Mouse (Mus musculus): ENCODE results near the gene Cbr4. TPM values are rescaled to one million over a fixed set of nuclear protein-coding genes. Genes with fewer than 3 reads are reported as not detected.

Gene Cbr4
- polyA plus RNA-seq, 1 experiment from 2014 or later: 33.3 TPM

DNA sequence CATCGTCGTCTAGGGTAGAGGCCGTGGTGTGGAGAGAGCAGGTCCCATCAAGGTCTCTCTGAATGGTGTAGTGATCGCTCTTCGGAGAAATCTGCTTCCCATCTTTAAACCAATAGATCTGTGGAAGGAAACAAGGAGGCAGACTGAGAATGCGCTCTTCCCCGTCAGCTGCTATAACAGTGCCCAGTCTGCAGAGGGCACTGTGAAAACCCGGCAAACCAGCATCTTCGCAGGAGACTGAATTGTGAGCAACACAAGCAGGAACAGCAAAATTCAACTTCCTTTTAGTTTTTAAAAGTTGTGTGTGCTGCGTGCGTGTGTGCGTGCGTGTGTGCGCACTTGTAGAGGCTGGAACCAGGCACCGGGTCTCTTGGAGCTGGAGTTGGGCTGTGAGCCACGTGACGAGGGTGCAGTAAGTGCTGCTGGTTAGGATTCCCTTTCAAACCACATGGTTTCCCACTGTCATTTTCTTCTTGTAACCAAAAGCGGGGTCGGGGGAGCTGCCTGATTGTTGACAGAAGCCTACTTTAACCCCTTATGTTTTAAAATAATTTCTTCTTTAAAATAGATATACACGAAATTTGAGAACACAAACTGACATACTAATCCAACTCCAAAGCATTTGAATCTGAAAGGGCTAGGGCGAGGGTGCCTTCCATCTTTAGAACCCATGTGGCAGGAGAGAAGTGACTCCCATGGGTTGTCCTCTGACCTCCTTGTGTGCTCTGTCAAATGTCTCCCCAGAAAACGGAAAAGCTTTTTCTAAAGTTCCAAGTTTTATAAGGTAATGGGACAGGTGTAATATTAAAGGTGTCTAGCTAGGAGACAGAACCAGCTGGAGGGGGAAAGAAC is 44.6 kb downstream of the Cbr4 start:
- H3K27me3 ChIP-seq (replicated peaks; ENCODE audit: control insufficient read depth, insufficient read depth, low read length): no peaks in the 10 kb centered on the region
- H3K4me2 ChIP-seq: peak overlapping the region; percentile 42
- WGBS: 59% methylated on average over 22 of the region's 22 CpGs
- DNase-seq (ENCODE audit: low spot score) (no peak), ATAC-seq (replicated peaks; ENCODE audit: low FRiP score) (no peak)
- H3K9me3 ChIP-seq (ENCODE audit: control insufficient read depth, low read length): no peaks in the 10 kb centered on the region
- H3K4me1 ChIP-seq (replicated peaks; ENCODE audit: control insufficient read depth, insufficient read depth, low read length): peaks cover 9% of the 10 kb centered on the region; the same call in 1 of the 2 replicates
- no peak overlapping the region for H3K9ac ChIP-seq (ENCODE audit: low read depth, low read length)
- H3K27ac ChIP-seq (ENCODE audit: low read depth, low read length): no peak overlapping the region
- H3K36me3 ChIP-seq (ENCODE audit: control insufficient read depth, insufficient read depth, low read length): no peaks in the 10 kb centered on the region
- no peak overlapping the region for H3K4me3 ChIP-seq (ENCODE audit: low read depth, low read length)

DNA sequence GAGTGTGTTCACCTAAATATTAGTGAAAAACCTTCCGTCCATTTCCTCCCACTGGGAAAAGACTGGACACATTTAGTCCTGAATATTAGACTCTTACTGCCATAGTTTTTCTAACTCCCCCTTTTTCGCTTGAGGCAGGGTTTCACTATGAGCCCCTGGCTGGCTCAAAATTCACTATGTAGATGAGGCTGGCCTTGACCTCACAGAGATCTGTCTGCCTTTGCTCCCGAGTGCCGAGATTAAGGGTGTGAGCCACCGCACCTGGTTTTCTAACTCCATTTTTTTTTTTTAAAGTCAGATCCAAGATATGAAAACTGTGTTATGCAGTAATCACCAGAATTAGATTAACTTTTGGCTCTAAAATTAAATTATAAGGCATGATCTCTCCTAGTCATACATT is 45.3 kb downstream of the Cbr4 start:
- no peak for DNase-seq (ENCODE audit: low spot score)
- no peaks in the 10 kb centered on the region for H3K36me3 ChIP-seq (ENCODE audit: control insufficient read depth, insufficient read depth, low read length)
- no peak overlapping the region for H3K4me2 ChIP-seq
- H3K9me3 ChIP-seq (ENCODE audit: control insufficient read depth, low read length): no peaks in the 10 kb centered on the region
- no peak for ATAC-seq (replicated peaks; ENCODE audit: low FRiP score)
- H3K9ac ChIP-seq (ENCODE audit: low read depth, low read length): no peak overlapping the region
- no peak overlapping the region for H3K4me3 ChIP-seq (ENCODE audit: low read depth, low read length)
- H3K27me3 ChIP-seq (replicated peaks; ENCODE audit: control insufficient read depth, insufficient read depth, low read length): no peaks in the 10 kb centered on the region
- H3K4me1 ChIP-seq (replicated peaks; ENCODE audit: control insufficient read depth, insufficient read depth, low read length): peaks cover 9% of the 10 kb centered on the region; the same call in 1 of the 2 replicates
- H3K27ac ChIP-seq (ENCODE audit: low read depth, low read length): no peak overlapping the region
- 85% methylated on average over 5 of the region's 5 CpGs for WGBS

GRCm38 (mm10) chr8:61533356-61533926 is 45.9 kb downstream of the Cbr4 start:
- Histone ChIP-seq H3K4me2 (peak overlapping the region; percentile 28), H3K4me1 (replicated peaks; ENCODE audit: control insufficient read depth, insufficient read depth, low read length) (peaks cover 9% of the 10 kb centered on the region; the same call in 1 of the 2 replicates), H3K9ac (ENCODE audit: low read depth, low read length) (no peak overlapping the region), H3K27me3 (replicated peaks; ENCODE audit: control insufficient read depth, insufficient read depth, low read length) (no peaks in the 10 kb centered on the region), H3K36me3 (ENCODE audit: control insufficient read depth, insufficient read depth, low read length) (no peaks in the 10 kb centered on the region), H3K9me3 (ENCODE audit: control insufficient read depth, low read length) (no peaks in the 10 kb centered on the region), H3K4me3 (ENCODE audit: low read depth, low read length) (no peak overlapping the region), H3K27ac (ENCODE audit: low read depth, low read length) (no peak overlapping the region)
- WGBS: 45% methylated on average over 16 of the region's 16 CpGs
- DNase-seq (ENCODE audit: low spot score): no peak
- no peak for ATAC-seq (replicated peaks; ENCODE audit: low FRiP score)

DNA sequence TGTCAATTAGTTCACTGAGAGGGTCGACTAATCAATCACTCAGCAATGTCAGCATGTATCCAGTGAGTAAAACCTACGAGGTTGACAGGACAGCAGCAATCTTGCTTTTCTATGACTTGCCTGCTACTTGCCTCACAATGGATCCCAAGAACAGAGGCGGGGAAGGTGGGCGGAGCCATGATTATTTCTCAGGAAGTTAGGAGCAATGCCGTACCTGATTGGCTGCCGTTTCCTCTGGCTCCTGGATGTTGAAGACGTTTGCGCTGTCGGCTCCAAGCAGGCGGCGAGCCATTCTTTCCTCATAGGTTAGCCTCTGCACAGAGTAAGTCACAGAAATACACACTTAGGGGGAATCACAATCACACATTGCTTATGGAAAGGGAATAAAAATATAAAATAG is 47.9 kb downstream of the Cbr4 start:
- Histone ChIP-seq H3K27me3 (replicated peaks; ENCODE audit: control insufficient read depth, insufficient read depth, low read length) (no peaks in the 10 kb centered on the region), H3K4me3 (ENCODE audit: low read depth, low read length) (no peak overlapping the region), H3K9ac (ENCODE audit: low read depth, low read length) (no peak overlapping the region), H3K36me3 (ENCODE audit: control insufficient read depth, insufficient read depth, low read length) (no peaks in the 10 kb centered on the region), H3K27ac (ENCODE audit: low read depth, low read length) (no peak overlapping the region), H3K9me3 (ENCODE audit: control insufficient read depth, low read length) (no peaks in the 10 kb centered on the region), H3K4me1 (replicated peaks; ENCODE audit: control insufficient read depth, insufficient read depth, low read length) (no peaks in the 10 kb centered on the region), H3K4me2 (no peak overlapping the region)
- DNase-seq (ENCODE audit: low spot score) (no peak), ATAC-seq (replicated peaks; ENCODE audit: low FRiP score) (no peak)
- WGBS: 72% methylated on average over 11 of the region's 11 CpGs

- Histone ChIP-seq H3K9ac (ENCODE audit: low read depth, low read length) (no peak overlapping the region), H3K36me3 (ENCODE audit: control insufficient read depth, insufficient read depth, low read length) (no peaks in the 10 kb centered on the region), H3K27me3 (replicated peaks; ENCODE audit: control insufficient read depth, insufficient read depth, low read length) (no peaks in the 10 kb centered on the region), H3K4me2 (no peak overlapping the region), H3K9me3 (ENCODE audit: control insufficient read depth, low read length) (no peaks in the 10 kb centered on the region), H3K4me3 (ENCODE audit: low read depth, low read length) (no peak overlapping the region), H3K4me1 (replicated peaks; ENCODE audit: control insufficient read depth, insufficient read depth, low read length) (no peaks in the 10 kb centered on the region), H3K27ac (ENCODE audit: low read depth, low read length) (no peak overlapping the region)
- 72% methylated on average over 5 of the region's 5 CpGs for WGBS
- DNase-seq (ENCODE audit: low spot score) (no peak), ATAC-seq (replicated peaks; ENCODE audit: low FRiP score) (no peak)
Measured at GRCm38 (mm10) chr8:61537471-61537870, 49.9 kb downstream of the Cbr4 start.

- H3K36me3 ChIP-seq (ENCODE audit: control insufficient read depth, insufficient read depth, low read length): no peaks in the 10 kb centered on the region
- no peak overlapping the region for H3K27ac ChIP-seq (ENCODE audit: low read depth, low read length)
- H3K27me3 ChIP-seq (replicated peaks; ENCODE audit: control insufficient read depth, insufficient read depth, low read length): no peaks in the 10 kb centered on the region
- 47% methylated on average over 7 of the region's 7 CpGs for whole genome bisulfite sequencing
- DNase-seq (ENCODE audit: low spot score): peak; percentile 69
- no peak overlapping the region for H3K4me3 ChIP-seq (ENCODE audit: low read depth, low read length)
- no peak overlapping the region for H3K9ac ChIP-seq (ENCODE audit: low read depth, low read length)
- peak; percentile 53; the same call in 1 of the 2 replicates for ATAC-seq (replicated peaks; ENCODE audit: low FRiP score)
- H3K4me1 ChIP-seq (replicated peaks; ENCODE audit: control insufficient read depth, insufficient read depth, low read length): no peaks in the 10 kb centered on the region
- H3K9me3 ChIP-seq (ENCODE audit: control insufficient read depth, low read length): no peaks in the 10 kb centered on the region
- H3K4me2 ChIP-seq: no peak overlapping the region
Measured at GRCm38 (mm10) chr8:61539828-61540500, 52.4 kb downstream of the Cbr4 start.

GRCm38 (mm10) chr8:61549585-61549984 is 62.1 kb downstream of the Cbr4 start:
- no peak for ATAC-seq (replicated peaks; ENCODE audit: low FRiP score)
- peak overlapping the region; percentile 39 for H3K4me2 ChIP-seq
- no peak overlapping the region for H3K9ac ChIP-seq (ENCODE audit: low read depth, low read length)
- no peak overlapping the region for H3K27ac ChIP-seq (ENCODE audit: low read depth, low read length)
- no peaks in the 10 kb centered on the region for H3K4me1 ChIP-seq (replicated peaks; ENCODE audit: control insufficient read depth, insufficient read depth, low read length)
- 0 out of 2 replicates have a peak, but pooled peaks cover 2% of the 10 kb centered on the region for H3K27me3 ChIP-seq (replicated peaks; ENCODE audit: control insufficient read depth, insufficient read depth, low read length)
- peaks cover 15% of the 10 kb centered on the region for H3K36me3 ChIP-seq (ENCODE audit: control insufficient read depth, insufficient read depth, low read length)
- 64% methylated on average over 39 of the region's 41 CpGs for WGBS
- peaks cover 8% of the 10 kb centered on the region; the same call in 1 of the 2 replicates for H3K9me3 ChIP-seq (ENCODE audit: control insufficient read depth, low read length)
- no peak for DNase-seq (ENCODE audit: low spot score)
- H3K4me3 ChIP-seq (ENCODE audit: low read depth, low read length): no peak overlapping the region

DNA sequence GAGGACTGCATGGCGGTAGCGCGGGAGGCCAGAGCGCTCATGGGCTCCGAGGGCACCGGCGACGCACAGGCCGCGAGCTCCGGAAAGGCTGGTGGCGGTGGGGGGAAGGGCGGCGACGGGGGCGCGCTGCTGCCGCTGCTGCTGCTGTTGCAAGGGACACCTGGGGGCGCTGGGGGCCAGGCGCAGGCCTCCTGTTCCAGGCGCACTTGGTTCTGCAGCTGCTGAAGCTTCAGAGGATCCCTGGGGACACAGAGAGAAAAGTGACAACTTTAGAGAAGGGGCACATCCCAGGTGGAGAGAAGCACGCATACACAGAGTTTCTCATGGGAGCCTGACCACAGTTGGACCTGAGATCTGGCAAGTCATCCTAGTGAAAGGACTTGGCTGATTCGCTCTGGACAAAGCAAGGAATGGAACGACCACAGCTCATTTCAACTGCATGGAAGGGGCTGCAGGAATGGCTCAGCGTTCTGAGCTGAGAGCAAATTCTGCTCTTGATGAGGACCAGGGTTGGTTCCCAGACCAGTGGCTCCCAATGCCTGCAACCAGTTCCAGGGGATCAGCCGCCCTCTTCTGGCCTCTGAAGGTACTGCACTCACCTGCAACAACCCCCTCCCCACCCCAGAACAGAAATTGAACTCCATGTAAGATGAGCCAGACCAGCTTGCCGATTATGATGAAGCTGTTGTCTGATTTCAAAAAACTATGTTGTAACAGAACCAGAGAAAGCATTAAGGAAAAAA is 62.6 kb downstream of the Cbr4 start:
- 0 out of 2 replicates have a peak, but pooled peaks cover 2% of the 10 kb centered on the region for H3K27me3 ChIP-seq (replicated peaks; ENCODE audit: control insufficient read depth, insufficient read depth, low read length)
- ATAC-seq (replicated peaks; ENCODE audit: low FRiP score) (no peak), DNase-seq (ENCODE audit: low spot score) (no peak)
- peak overlapping the region; percentile 39 for H3K4me2 ChIP-seq
- no peaks in the 10 kb centered on the region for H3K4me1 ChIP-seq (replicated peaks; ENCODE audit: control insufficient read depth, insufficient read depth, low read length)
- no peak overlapping the region for H3K27ac ChIP-seq (ENCODE audit: low read depth, low read length)
- peaks cover 8% of the 10 kb centered on the region; the same call in 1 of the 2 replicates for H3K9me3 ChIP-seq (ENCODE audit: control insufficient read depth, low read length)
- H3K4me3 ChIP-seq (ENCODE audit: low read depth, low read length): no peak overlapping the region
- H3K9ac ChIP-seq (ENCODE audit: low read depth, low read length): no peak overlapping the region
- H3K36me3 ChIP-seq (ENCODE audit: control insufficient read depth, insufficient read depth, low read length): peaks cover 15% of the 10 kb centered on the region
- 40% methylated on average over 27 of the region's 27 CpGs for WGBS
